10 mouse cellular contexts compared by ENCODE assay signal in genomic region chr12:111743981-111744423, GRCm38 (mm10). TPM values are rescaled to one million over a fixed set of nuclear protein-coding genes. Genes with fewer than 3 reads are reported as not detected.
A peak's percentile ranks its signal among the peaks of the same experiment; 100 is the strongest.
DNase-seq lines count a peak whose midpoint lies in the region; ATAC-seq and TF ChIP-seq lines count a peak whose summit lies in the region.
"Had no signal": no experiment of that assay in that cellular context is flagged by ENCODE, and none has a peak within 500 bp of the region (broad histone marks: within the 10 kb centered on the region; RNA-seq: fewer than 3 reads in every experiment).

No protein-coding gene starts in this region.

- TF ChIP-seq CTCF in midbrain, postnatal 0 days (IDR thresholded peaks at IDR 0.05) = no peak

- H3K4me1 ChIP-seq in midbrain, postnatal 0 days (ENCODE audit: insufficient read depth, low read length) = no peaks in the 10 kb centered on the region
- no peaks in the 10 kb centered on the region; the same call in 1 of the 2 replicates for H3K4me1 ChIP-seq in midbrain, embryonic 11.5 days (ENCODE audit: control insufficient read depth, insufficient read depth, low read length)
- peaks cover 37% of the 10 kb centered on the region for H3K4me1 ChIP-seq in stomach, embryonic 15.5 days

- no peak for ATAC-seq in midbrain, postnatal 0 days (ENCODE audit: low FRiP score)
- no peak for ATAC-seq in midbrain, embryonic 11.5 days (ENCODE audit: low FRiP score)
- ATAC-seq in stomach, embryonic 15.5 days (ENCODE audit: insufficient read depth, low FRiP score, low read depth) = no peak

- H3K4me3 ChIP-seq in midbrain, postnatal 0 days (ENCODE audit: low read depth, low read length) = no peak overlapping the region
- H3K4me3 ChIP-seq in midbrain, embryonic 11.5 days (ENCODE audit: low read depth, low read length) = no peak overlapping the region
- no peak overlapping the region for H3K4me3 ChIP-seq in stomach, embryonic 15.5 days (replicated peaks)
- H3K4me3 ChIP-seq: hindbrain, embryonic 15.5 days; liver, embryonic 13.5 days had no signal

- H3K4me2 ChIP-seq in midbrain, postnatal 0 days (ENCODE audit: low read depth, low read length, poor library complexity, severe bottlenecking) = no peak overlapping the region
- no peak overlapping the region for H3K4me2 ChIP-seq in midbrain, embryonic 11.5 days
- peak overlapping the region; percentile 16; the same call in 1 of the 2 replicates for H3K4me2 ChIP-seq in stomach, embryonic 15.5 days
- H3K4me2 ChIP-seq: hindbrain, embryonic 15.5 days; liver, embryonic 13.5 days had no signal

- peak; percentile 49 for DNase-seq in heart, adult 8-10 months (ENCODE audit: low spot score)
- no peak for DNase-seq in heart, postnatal 25 days (ENCODE audit: low spot score)
- DNase-seq in midbrain, postnatal 0 days (ENCODE audit: low spot score) = peak; percentile 14
- no peak for DNase-seq in midbrain, embryonic 11.5 days (ENCODE audit: low spot score, missing footprints)
- DNase-seq in kidney, postnatal 4 days = peak; percentile 27 to 43
- no peak for DNase-seq in embryo, embryonic 10.5 days (ENCODE audit: low spot score)
- no peak for DNase-seq in right cerebral cortex, postnatal 25 days
- DNase-seq: liver, embryonic 13.5 days had no signal

- no peaks in the 10 kb centered on the region for H3K36me3 ChIP-seq in midbrain, postnatal 0 days (ENCODE audit: insufficient read depth, low read length)
- no peaks in the 10 kb centered on the region for H3K36me3 ChIP-seq in midbrain, embryonic 11.5 days (ENCODE audit: control insufficient read depth, insufficient read depth, low read length)
- H3K36me3 ChIP-seq in stomach, embryonic 15.5 days = no peaks in the 10 kb centered on the region
- H3K36me3 ChIP-seq: hindbrain, embryonic 15.5 days; liver, embryonic 13.5 days had no signal

- intact Hi-C loops in heart, postnatal 25 days (cut with DNase I) = no loop called here

- no peak overlapping the region for H3K27ac ChIP-seq in midbrain, postnatal 0 days (ENCODE audit: low read depth, low read length)
- H3K27ac ChIP-seq in midbrain, embryonic 11.5 days (ENCODE audit: low read depth, low read length) = no peak overlapping the region
- H3K27ac ChIP-seq in stomach, embryonic 15.5 days = peak overlapping the region; percentile 89
- H3K27ac ChIP-seq: hindbrain, embryonic 15.5 days; liver, embryonic 13.5 days had no signal

- H3K9me3 ChIP-seq in midbrain, postnatal 0 days (ENCODE audit: low read length) = no peaks in the 10 kb centered on the region
- no peaks in the 10 kb centered on the region for H3K9me3 ChIP-seq in midbrain, embryonic 11.5 days (ENCODE audit: control insufficient read depth, low read length)
- H3K9me3 ChIP-seq in stomach, embryonic 15.5 days = no peaks in the 10 kb centered on the region
- H3K9me3 ChIP-seq: hindbrain, embryonic 15.5 days; liver, embryonic 13.5 days had no signal

- no peak overlapping the region for H3K9ac ChIP-seq in midbrain, postnatal 0 days (replicated peaks; ENCODE audit: low read length, poor library complexity, severe bottlenecking)
- no peak overlapping the region for H3K9ac ChIP-seq in midbrain, embryonic 11.5 days (ENCODE audit: low read length)
- H3K9ac ChIP-seq in stomach, embryonic 15.5 days = no peak overlapping the region
- H3K9ac ChIP-seq: hindbrain, embryonic 15.5 days; liver, embryonic 13.5 days had no signal

- no peaks in the 10 kb centered on the region for H3K27me3 ChIP-seq in midbrain, postnatal 0 days (ENCODE audit: insufficient read depth, low read length)
- H3K27me3 ChIP-seq in midbrain, embryonic 11.5 days (ENCODE audit: control insufficient read depth, insufficient read depth, low read length) = no peaks in the 10 kb centered on the region
- H3K27me3 ChIP-seq in stomach, embryonic 15.5 days (replicated peaks) = no peaks in the 10 kb centered on the region
- H3K27me3 ChIP-seq: hindbrain, embryonic 15.5 days; liver, embryonic 13.5 days had no signal

- 74% methylated on average over 11 of the region's 11 CpGs for WGBS in midbrain, postnatal 0 days
- WGBS in midbrain, embryonic 11.5 days = 82% methylated on average over 11 of the region's 11 CpGs
- 54% methylated on average over 11 of the region's 11 CpGs for WGBS in stomach, embryonic 15.5 days

RNA-seq across cellular contexts. Expression of gene Klc1, which starts 14.6 kb away (rescaled TPM):
- total RNA-seq in heart, adult 8-10 months (2022) = 10 to 100 TPM; 73.6 to 90.4 (median 83.5) TPM
- total RNA-seq in heart, postnatal 25 days (2021) = 10 to 100 TPM; 94.5 to 95.3 TPM
- total RNA-seq in midbrain, postnatal 0 days (2014; rRNA removed) = 509 and 579 TPM in 2 replicates
- polyA plus RNA-seq in midbrain, postnatal 0 days (2015; fragmentation: Nextera tagmentation; extraction: Ambion mirVana) = 653 and 669 TPM in 2 replicates
- 282 and 288 TPM in 2 replicates for polyA plus RNA-seq in midbrain, embryonic 11.5 days (2014; fragmentation: Nextera tagmentation; extraction: Ambion mirVana)
- polyA plus RNA-seq in stomach, embryonic 15.5 days (2015; fragmentation: Nextera tagmentation; extraction: Ambion mirVana) = 97.8 and 113 TPM in 2 replicates

RNA-seq across cellular contexts. Expression of gene Apopt1, which starts 30.9 kb away (rescaled TPM):
- total RNA-seq in heart, adult 8-10 months (2022) = 10 to 100 TPM; 33.7 to 37.7 (median 35.0) TPM
- 10 to 100 TPM; 32.1 to 36.4 TPM for total RNA-seq in heart, postnatal 25 days (2021)
- total RNA-seq in midbrain, postnatal 0 days (2014; rRNA removed) = 17.9 and 27.8 TPM in 2 replicates
- polyA plus RNA-seq in midbrain, postnatal 0 days (2015; fragmentation: Nextera tagmentation; extraction: Ambion mirVana) = 63.1 and 67.0 TPM in 2 replicates
- 50.8 and 54.7 TPM in 2 replicates for polyA plus RNA-seq in midbrain, embryonic 11.5 days (2014; fragmentation: Nextera tagmentation; extraction: Ambion mirVana)
- 46.4 and 51.3 TPM in 2 replicates for polyA plus RNA-seq in stomach, embryonic 15.5 days (2015; fragmentation: Nextera tagmentation; extraction: Ambion mirVana)

RNA-seq across cellular contexts. Expression of gene Bag5, which starts 30.9 kb away (rescaled TPM):
- 10 to 100 TPM; 18.9 to 20.1 (median 19.6) TPM for total RNA-seq in heart, adult 8-10 months (2022)
- 10 to 100 TPM; 19.4 to 21.2 TPM for total RNA-seq in heart, postnatal 25 days (2021)
- total RNA-seq in midbrain, postnatal 0 days (2014; rRNA removed) = 28.7 and 43.5 TPM in 2 replicates
- polyA plus RNA-seq in midbrain, postnatal 0 days (2015; fragmentation: Nextera tagmentation; extraction: Ambion mirVana) = 68.7 and 70.8 TPM in 2 replicates
- polyA plus RNA-seq in midbrain, embryonic 11.5 days (2014; fragmentation: Nextera tagmentation; extraction: Ambion mirVana) = 62.2 and 64.1 TPM in 2 replicates
- 49.5 and 50.9 TPM in 2 replicates for polyA plus RNA-seq in stomach, embryonic 15.5 days (2015; fragmentation: Nextera tagmentation; extraction: Ambion mirVana)

Comparison
In these comparisons a context has a peak if more than half of its experiments do, and no peak if none do; other contexts are left out.
1. DNase-seq: peak in heart, adult 8-10 months (single experiment), midbrain, postnatal 0 days (single experiment) and kidney, postnatal 4 days (2 of 2); none in heart, postnatal 25 days (single experiment), midbrain, embryonic 11.5 days (single experiment), embryo, embryonic 10.5 days (single experiment) and right cerebral cortex, postnatal 25 days (single experiment).